Mouse (Mus musculus) E14TG2a.4 (cell line): ENCODE data around the gene Trim71.

Experiments used
- H3K27me3 ChIP-seq: 2 replicates; pipeline ENCODE4 v1.6.1; 2014; ENCODE audit warnings: low read length, control low read depth; ENCODE audit not compliant: insufficient read depth
- H3K36me3 ChIP-seq: 2 replicates; pipeline ENCODE4 v1.6.1; 2014; ENCODE audit warnings: low read length, control low read depth; ENCODE audit not compliant: insufficient read depth
- H3K4me1 ChIP-seq: replicated peaks from 2 replicates; pipeline ENCODE4 v1.6.1; 2014; ENCODE audit warnings: low read depth, low read length, control low read depth
- H3K4me3 ChIP-seq: replicated peaks from 2 replicates; pipeline ENCODE4 v1.5.1; 2014; ENCODE audit warnings: mild to moderate bottlenecking, low read length
- H3K9me3 ChIP-seq: 2 replicates; pipeline ENCODE4 v1.6.1; 2014; ENCODE audit warnings: low read length, control low read depth
- CTCF ChIP-seq: conservative IDR thresholded peaks from 2 replicates; pipeline ENCODE4 v1.5.1; 2014; ENCODE audit warnings: low read length
- NANOG ChIP-seq: IDR thresholded peaks from 2 replicates; pipeline ENCODE4 v1.6.1; 2014; ENCODE audit warnings: borderline replicate concordance, low read length, mixed read lengths
- POU5F1 ChIP-seq: IDR thresholded peaks from 2 replicates; pipeline ENCODE4 v1.6.1; 2014; ENCODE audit warnings: low read length, borderline replicate concordance

Gene Trim71

DNA sequence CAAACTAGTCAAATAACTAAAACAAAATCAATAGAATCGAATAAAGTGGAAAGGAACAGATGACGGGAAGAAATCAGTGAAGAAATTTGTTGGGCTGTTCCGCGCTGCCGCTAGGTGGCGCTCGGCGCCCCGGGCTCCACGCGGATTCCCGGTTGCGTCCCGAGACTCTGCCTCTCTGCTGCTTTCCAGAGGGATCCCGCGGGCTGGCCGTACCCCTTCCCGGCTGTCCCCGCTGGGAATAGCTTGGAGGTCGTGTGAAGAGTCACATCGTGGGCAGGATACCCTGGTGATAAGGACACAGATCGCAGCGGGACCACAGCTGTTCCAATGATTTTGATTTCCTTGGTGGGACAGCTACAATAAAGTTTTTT lies 19.6 kb upstream of the Trim71 start:
- peaks cover 33% of the 10 kb centered on the region for H3K36me3 ChIP-seq
- TF ChIP-seq CTCF (peak; percentile 75), NANOG (no peak), POU5F1 (no peak)
- H3K4me1 ChIP-seq = peaks cover 83% of the 10 kb centered on the region
- H3K27me3 ChIP-seq = no peaks in the 10 kb centered on the region
- peak overlapping the region; percentile 77 for H3K4me3 ChIP-seq
- no peaks in the 10 kb centered on the region for H3K9me3 ChIP-seq

- H3K4me1 ChIP-seq = peaks cover 69% of the 10 kb centered on the region
- H3K36me3 ChIP-seq = no peaks in the 10 kb centered on the region
- peak overlapping the region; percentile 63 for H3K4me3 ChIP-seq
- no peak for TF ChIP-seq CTCF
- TF ChIP-seq POU5F1 = no peak
- no peak for TF ChIP-seq NANOG
- no peaks in the 10 kb centered on the region for H3K9me3 ChIP-seq
- no peaks in the 10 kb centered on the region for H3K27me3 ChIP-seq
Measured at GRCm38 (mm10) chr9:114578646-114579045, 14.5 kb upstream of the Trim71 start.

GRCm38 (mm10) chr9:114576001-114576400 lies 11.8 kb upstream of the Trim71 start:
- no peaks in the 10 kb centered on the region for H3K36me3 ChIP-seq
- H3K27me3 ChIP-seq = no peaks in the 10 kb centered on the region
- H3K9me3 ChIP-seq = no peaks in the 10 kb centered on the region
- H3K4me1 ChIP-seq = peaks cover 54% of the 10 kb centered on the region
- TF ChIP-seq POU5F1 (no peak), NANOG (no peak), CTCF (no peak)
- H3K4me3 ChIP-seq = no peak overlapping the region

- Histone ChIP-seq H3K4me1 (peaks cover 52% of the 10 kb centered on the region), H3K9me3 (no peaks in the 10 kb centered on the region), H3K27me3 (no peaks in the 10 kb centered on the region), H3K36me3 (no peaks in the 10 kb centered on the region), H3K4me3 (no peak overlapping the region)
- no peak for TF ChIP-seq CTCF
- TF ChIP-seq POU5F1 = no peak
- no peak for TF ChIP-seq NANOG
Measured at GRCm38 (mm10) chr9:114573528-114573927, 9.4 kb upstream of the Trim71 start.

DNA sequence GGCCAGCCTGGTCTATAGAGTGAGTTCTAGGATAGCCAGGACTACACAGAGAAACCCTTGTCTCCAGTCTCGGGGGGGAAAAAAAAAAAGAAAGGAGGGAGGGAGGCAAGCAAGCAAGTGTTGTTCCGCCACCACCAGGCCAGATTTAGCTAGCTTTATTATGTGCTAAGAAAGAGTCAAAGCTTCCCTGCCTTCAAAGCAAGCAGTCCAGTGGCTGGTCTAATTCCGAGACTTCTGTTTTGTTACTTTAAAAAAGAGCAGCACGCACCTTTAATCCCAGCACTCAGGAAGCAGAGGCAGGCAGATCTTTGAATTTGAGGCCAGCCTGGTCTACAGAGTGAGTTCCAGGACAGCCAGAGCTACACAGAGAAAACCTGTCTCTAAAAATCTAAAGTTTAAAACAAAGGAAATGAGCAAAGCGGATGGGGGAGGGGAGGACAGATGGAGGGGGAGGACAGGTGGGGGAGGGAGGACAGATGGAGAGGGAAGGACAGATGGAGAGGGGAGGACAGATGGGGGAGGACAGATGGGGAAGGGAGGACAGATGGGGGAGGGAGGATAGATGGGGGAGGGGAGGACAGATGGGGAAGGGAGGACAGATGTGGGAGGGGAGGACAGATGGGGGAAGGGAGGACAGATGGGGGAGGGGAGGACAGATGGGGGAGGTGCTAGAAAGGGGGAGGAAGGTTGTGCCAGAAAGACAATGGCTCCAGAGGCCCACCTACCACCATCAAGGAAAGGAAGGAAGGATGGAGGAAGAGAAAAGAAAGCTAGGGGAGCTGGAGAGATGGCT lies 4.7 kb upstream of the Trim71 start:
- H3K27me3 ChIP-seq = no peaks in the 10 kb centered on the region
- peaks cover 66% of the 10 kb centered on the region for H3K4me1 ChIP-seq
- 0 out of 2 replicates have a peak overlapping the region, but pooled peaks have one; percentile 23 for H3K4me3 ChIP-seq
- no peaks in the 10 kb centered on the region for H3K36me3 ChIP-seq
- no peak for TF ChIP-seq NANOG
- TF ChIP-seq CTCF = no peak
- no peak for TF ChIP-seq POU5F1
- no peaks in the 10 kb centered on the region for H3K9me3 ChIP-seq

GRCm38 (mm10) chr9:114564667-114565066 lies 498 bp upstream of the Trim71 start:
- TF ChIP-seq CTCF (no peak), NANOG (no peak), POU5F1 (no peak)
- H3K27me3 ChIP-seq = no peaks in the 10 kb centered on the region
- peaks cover 55% of the 10 kb centered on the region for H3K4me1 ChIP-seq
- H3K36me3 ChIP-seq = peaks cover 24% of the 10 kb centered on the region
- H3K4me3 ChIP-seq = peak overlapping the region; percentile 92
- H3K9me3 ChIP-seq = no peaks in the 10 kb centered on the region

GRCm38 (mm10) chr9:114562919-114563751 lies 1.0 kb downstream of the Trim71 start:
- Histone ChIP-seq H3K4me3 (peak overlapping the region; percentile 92), H3K27me3 (no peaks in the 10 kb centered on the region), H3K4me1 (peaks cover 61% of the 10 kb centered on the region), H3K36me3 (peaks cover 40% of the 10 kb centered on the region), H3K9me3 (no peaks in the 10 kb centered on the region)
- TF ChIP-seq POU5F1 (no peak), CTCF (no peak), NANOG (no peak)

DNA sequence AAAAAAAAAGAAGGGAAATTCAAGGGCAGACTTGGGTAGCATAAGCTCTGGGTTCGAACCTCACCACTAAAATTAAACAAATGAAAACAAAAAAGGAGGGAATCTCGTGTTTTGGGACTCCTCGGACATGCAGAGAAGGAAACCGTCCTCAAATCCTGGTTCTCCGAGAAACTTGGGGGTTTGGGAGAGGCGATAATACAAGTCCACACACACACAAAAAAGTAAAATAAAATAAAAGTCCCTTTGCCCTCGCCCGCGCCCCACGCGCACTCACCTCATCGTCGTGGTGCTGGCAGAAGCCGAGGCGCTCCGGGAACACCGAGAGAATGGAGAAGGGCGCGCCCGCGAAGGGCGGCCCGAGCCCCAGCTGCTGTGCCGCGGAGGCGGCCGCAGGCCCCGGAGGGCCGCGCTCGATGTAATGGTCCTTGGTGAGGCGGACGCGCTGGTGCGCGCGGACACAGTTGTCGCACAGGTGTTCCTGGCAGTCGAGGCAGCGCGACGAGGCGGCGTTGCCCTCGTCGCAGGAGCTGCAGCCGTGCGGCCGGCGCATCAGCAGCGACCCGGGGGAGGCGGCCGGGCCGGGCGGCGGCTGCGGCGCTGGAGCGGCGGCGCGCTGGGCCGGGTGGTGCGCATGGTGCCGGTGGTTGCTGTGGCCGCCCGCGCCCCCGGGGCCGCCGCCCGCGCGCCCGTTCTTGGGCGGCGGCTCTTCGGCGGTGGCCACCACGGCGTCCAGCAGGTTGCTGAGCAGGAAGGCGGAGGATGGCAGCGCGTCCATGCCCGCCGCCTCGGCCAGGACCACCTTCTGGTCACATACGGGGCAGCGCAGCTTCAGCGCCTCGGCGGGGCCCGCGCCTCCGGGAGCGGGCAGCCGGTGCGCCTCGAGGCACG lies 1.9 kb downstream of the Trim71 start:
- Histone ChIP-seq H3K27me3 (no peaks in the 10 kb centered on the region), H3K9me3 (no peaks in the 10 kb centered on the region)
- TF ChIP-seq POU5F1 = no peak
- TF ChIP-seq NANOG = no peak
- no peak for TF ChIP-seq CTCF

More for the DNA sequence above, 1.9 kb downstream of the Trim71 start:
- peak overlapping the region; percentile 92 for H3K4me3 ChIP-seq
- H3K4me1 ChIP-seq = peaks cover 60% of the 10 kb centered on the region
- peaks cover 47% of the 10 kb centered on the region for H3K36me3 ChIP-seq
